Mouse (Mus musculus): ENCODE data around the gene Add1. TPM values are rescaled to one million over a fixed set of nuclear protein-coding genes. Genes with fewer than 3 reads are reported as not detected.

The Add1 gene
- polyA plus RNA-seq (2015; fragmentation: Nextera tagmentation; extraction: Ambion mirVana) = 68.6 and 69.3 TPM in 2 replicates

- H3K4me3 ChIP-seq (ENCODE audit: low read depth, low read length) = peak within 1 kb of the TSS; percentile 73
- peak; percentile 96 for DNase-seq (ENCODE audit: low spot score)
- TF ChIP-seq CTCF (IDR thresholded peaks at IDR 0.05; ENCODE audit: low read depth) (no peak; the same call in 1 of the 2 replicates), EP300 (optimal IDR thresholded peaks at IDR 0.05) (peak; percentile 63)
- no peaks in the 10 kb centered on the region for H3K36me3 ChIP-seq (ENCODE audit: control insufficient read depth, insufficient read depth, low read length)
- ATAC-seq (ENCODE audit: low FRiP score, low TSS enrichment) = peak; percentile 99
- WGBS = under 1% methylated on average over 78 of the region's 84 CpGs
- H3K9ac ChIP-seq (ENCODE audit: low read length) = peak within 1 kb of the TSS; percentile 93
- H3K4me1 ChIP-seq (replicated peaks; ENCODE audit: control insufficient read depth, insufficient read depth) = peaks cover 5% of the 10 kb centered on the region; the same call in 1 of the 2 replicates
- peak within 1 kb of the TSS; percentile 94 for H3K27ac ChIP-seq (replicated peaks)
- H3K9me3 ChIP-seq (ENCODE audit: control insufficient read depth, low read length) = no peaks in the 10 kb centered on the region
- peak within 1 kb of the TSS; percentile 58 for H3K4me2 ChIP-seq (replicated peaks; ENCODE audit: low read depth)
- H3K27me3 ChIP-seq (ENCODE audit: control insufficient read depth, insufficient read depth, low read length) = no peaks in the 10 kb centered on the region
These were observed at the start of gene Add1 for GRCm38 (mm10) chr5:34573268-34574221. Gene Add1, plus strand, starts transcription at chr5:34573664.

- 58% methylated on average over 4 of the region's 4 CpGs for WGBS
- ATAC-seq (ENCODE audit: low FRiP score, low TSS enrichment) = no peak
- peak; percentile 32; the same call in 1 of the 2 replicates for TF ChIP-seq CTCF (IDR thresholded peaks at IDR 0.05; ENCODE audit: low read depth)
- TF ChIP-seq EP300 (optimal IDR thresholded peaks at IDR 0.05) = no peak
These were observed 49.4 kb upstream of the Add1 start for GRCm38 (mm10) chr5:34523958-34524485.

DNA sequence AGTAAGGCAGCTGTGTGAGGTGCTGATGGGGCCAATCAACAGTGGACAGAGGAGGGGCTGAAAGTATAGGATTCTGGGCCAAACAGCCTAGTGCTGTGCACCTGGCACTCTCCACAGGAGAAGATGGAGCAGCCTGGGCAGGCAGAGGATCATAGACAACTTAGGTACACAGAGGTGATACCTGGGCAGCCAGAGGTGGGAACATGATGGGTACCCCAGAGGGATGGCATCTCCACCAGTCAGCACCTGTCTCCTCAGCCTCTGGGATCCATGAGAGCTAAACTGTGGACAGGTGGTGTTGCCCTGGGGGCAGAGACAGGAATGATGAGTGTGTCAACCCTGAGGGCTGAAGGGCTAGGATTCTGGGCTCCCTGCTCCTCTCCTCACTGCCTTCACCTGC is 49.0 kb upstream of the Add1 start:
- no peaks in the 10 kb centered on the region for H3K27me3 ChIP-seq (ENCODE audit: control insufficient read depth, insufficient read depth, low read length)
- no peak overlapping the region for H3K9ac ChIP-seq (ENCODE audit: low read length)
- ATAC-seq (ENCODE audit: low FRiP score, low TSS enrichment) (no peak), DNase-seq (ENCODE audit: low spot score) (no peak)
- no peaks in the 10 kb centered on the region for H3K36me3 ChIP-seq (ENCODE audit: control insufficient read depth, insufficient read depth, low read length)
- H3K4me3 ChIP-seq (ENCODE audit: low read depth, low read length) = no peak overlapping the region
- H3K4me1 ChIP-seq (replicated peaks; ENCODE audit: control insufficient read depth, insufficient read depth) = no peaks in the 10 kb centered on the region
- no peak for TF ChIP-seq CTCF (IDR thresholded peaks at IDR 0.05; ENCODE audit: low read depth)
- no peak for TF ChIP-seq EP300 (optimal IDR thresholded peaks at IDR 0.05)
- no peak overlapping the region for H3K27ac ChIP-seq (replicated peaks)
- H3K4me2 ChIP-seq (replicated peaks; ENCODE audit: low read depth) = no peak overlapping the region
- H3K9me3 ChIP-seq (ENCODE audit: control insufficient read depth, low read length) = no peaks in the 10 kb centered on the region

More at GRCm38 (mm10) chr5:34523958-34524485, 49.4 kb upstream of the Add1 start:
- no peak overlapping the region for H3K9ac ChIP-seq (ENCODE audit: low read length)
- no peak overlapping the region for H3K27ac ChIP-seq (replicated peaks)
- H3K9me3 ChIP-seq (ENCODE audit: control insufficient read depth, low read length) = no peaks in the 10 kb centered on the region
- H3K36me3 ChIP-seq (ENCODE audit: control insufficient read depth, insufficient read depth, low read length) = no peaks in the 10 kb centered on the region
- H3K4me1 ChIP-seq (replicated peaks; ENCODE audit: control insufficient read depth, insufficient read depth) = no peaks in the 10 kb centered on the region
- no peak overlapping the region for H3K4me3 ChIP-seq (ENCODE audit: low read depth, low read length)
- H3K27me3 ChIP-seq (ENCODE audit: control insufficient read depth, insufficient read depth, low read length) = no peaks in the 10 kb centered on the region
- no peak overlapping the region for H3K4me2 ChIP-seq (replicated peaks; ENCODE audit: low read depth)
- DNase-seq (ENCODE audit: low spot score) = no peak

DNA sequence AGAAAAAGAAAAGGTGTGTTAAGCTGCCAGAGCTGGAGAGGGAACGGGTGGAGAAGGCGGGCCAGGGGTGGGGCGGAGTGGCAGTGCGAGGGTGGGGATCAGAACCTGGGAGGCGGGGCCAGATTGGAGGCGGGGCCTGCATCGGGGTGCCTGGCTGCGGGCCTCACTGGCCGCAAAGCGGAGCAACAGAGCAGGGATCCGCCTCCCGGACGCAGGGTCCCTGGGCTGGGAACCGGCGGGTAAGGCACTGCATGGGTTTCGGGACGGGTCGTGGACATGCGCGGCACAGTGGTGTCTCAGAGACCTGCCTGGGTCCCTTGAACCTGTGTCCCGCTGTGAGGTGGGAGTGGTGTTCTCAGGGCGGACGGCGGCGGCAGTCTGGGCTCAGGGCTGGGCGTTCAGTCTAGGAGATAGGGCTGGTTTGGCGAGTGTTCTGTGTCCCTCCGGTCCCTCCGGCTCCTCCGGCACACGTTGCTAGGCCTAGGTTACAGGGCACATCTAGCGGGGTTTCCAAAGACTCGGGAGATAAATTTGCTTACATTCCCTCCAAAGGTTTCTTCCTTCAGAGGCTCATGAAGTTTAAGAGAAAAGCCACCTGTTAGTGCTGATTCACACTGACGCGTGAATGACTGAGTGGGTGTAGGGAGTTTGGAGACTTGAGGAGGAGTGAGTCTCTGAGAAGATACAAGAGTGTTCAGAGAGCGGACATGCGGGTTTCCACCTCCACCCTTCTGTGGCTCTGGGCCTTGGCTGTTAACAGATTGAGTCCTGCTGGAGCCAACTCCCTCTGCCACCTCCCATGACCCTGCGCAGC is 47.6 kb upstream of the Add1 start, which contains the start of gene Sh3bp2:
Gene Sh3bp2 (plus strand): TSS at position 176 of the 814 bp plus-strand sequence.
- no peaks in the 10 kb centered on the region for H3K9me3 ChIP-seq (ENCODE audit: control insufficient read depth, low read length)
- peak within 1 kb of the TSS; percentile 73 for H3K27ac ChIP-seq (replicated peaks)
- H3K4me2 ChIP-seq (replicated peaks; ENCODE audit: low read depth) = peak within 1 kb of the TSS; percentile 76
- H3K4me1 ChIP-seq (replicated peaks; ENCODE audit: control insufficient read depth, insufficient read depth) = no peaks in the 10 kb centered on the region; the same call in 1 of the 2 replicates
- H3K9ac ChIP-seq (ENCODE audit: low read length) = peak within 1 kb of the TSS; percentile 68
- TF ChIP-seq CTCF (IDR thresholded peaks at IDR 0.05; ENCODE audit: low read depth) (peak; percentile 49), EP300 (optimal IDR thresholded peaks at IDR 0.05) (no peak)
- H3K36me3 ChIP-seq (ENCODE audit: control insufficient read depth, insufficient read depth, low read length) = no peaks in the 10 kb centered on the region
- ATAC-seq (ENCODE audit: low FRiP score, low TSS enrichment) (peak; percentile 92), DNase-seq (ENCODE audit: low spot score) (peak; percentile 99)
- peak within 1 kb of the TSS; percentile 57 for H3K4me3 ChIP-seq (ENCODE audit: low read depth, low read length)
- WGBS = 1% methylated on average over 38 of the region's 38 CpGs
- H3K27me3 ChIP-seq (ENCODE audit: control insufficient read depth, insufficient read depth, low read length) = no peaks in the 10 kb centered on the region

GRCm38 (mm10) chr5:34526477-34526775 is 47.0 kb upstream of the Add1 start:
- Histone ChIP-seq H3K4me1 (replicated peaks; ENCODE audit: control insufficient read depth, insufficient read depth) (no peaks in the 10 kb centered on the region; the same call in 1 of the 2 replicates), H3K36me3 (ENCODE audit: control insufficient read depth, insufficient read depth, low read length) (no peaks in the 10 kb centered on the region), H3K9me3 (ENCODE audit: control insufficient read depth, low read length) (no peaks in the 10 kb centered on the region), H3K4me3 (ENCODE audit: low read depth, low read length) (peak overlapping the region; percentile 57), H3K9ac (ENCODE audit: low read length) (peak overlapping the region; percentile 68; the same call in 1 of the 2 replicates), H3K4me2 (replicated peaks; ENCODE audit: low read depth) (peak overlapping the region; percentile 76), H3K27ac (replicated peaks) (peak overlapping the region; percentile 73), H3K27me3 (ENCODE audit: control insufficient read depth, insufficient read depth, low read length) (no peaks in the 10 kb centered on the region)
- WGBS = 53% methylated on average over 5 of the region's 5 CpGs
- DNase-seq (ENCODE audit: low spot score) (no peak), ATAC-seq (ENCODE audit: low FRiP score, low TSS enrichment) (no peak)
- TF ChIP-seq EP300 (optimal IDR thresholded peaks at IDR 0.05) = no peak
- no peak for TF ChIP-seq CTCF (IDR thresholded peaks at IDR 0.05; ENCODE audit: low read depth)

Measured in stomach, postnatal 0 days (tissue).